Mouse (Mus musculus): Measurements from ENCODE around the gene Prrt1. TPM values are rescaled to one million over a fixed set of nuclear protein-coding genes. Genes with fewer than 3 reads are reported as not detected.

Gene Prrt1
- polyA plus RNA-seq, 1 experiment from 2014 or later, result 0.44 TPM

GRCm38 (mm10) chr17:34640778-34641601 is 11.7 kb downstream of the Prrt1 start:
- no peaks in the 10 kb centered on the region for H3K4me1 ChIP-seq (replicated peaks; ENCODE audit: control insufficient read depth, insufficient read depth)
- H3K27me3 ChIP-seq (ENCODE audit: control insufficient read depth, insufficient read depth, low read length), result no peaks in the 10 kb centered on the region
- 14% methylated on average over 11 of the region's 11 CpGs for WGBS
- peak overlapping the region; percentile 77 for H3K27ac ChIP-seq (replicated peaks)
- ATAC-seq (ENCODE audit: low FRiP score, low TSS enrichment) (no peak), DNase-seq (ENCODE audit: low spot score) (no peak)
- peak; percentile 62 for TF ChIP-seq CTCF (IDR thresholded peaks at IDR 0.05; ENCODE audit: low read depth)
- TF ChIP-seq EP300 (optimal IDR thresholded peaks at IDR 0.05), result no peak
- H3K9me3 ChIP-seq (ENCODE audit: control insufficient read depth, low read length), result no peaks in the 10 kb centered on the region
- H3K9ac ChIP-seq (ENCODE audit: low read length), result 0 out of 2 replicates have a peak overlapping the region, but pooled peaks have one; percentile 38
- H3K4me2 ChIP-seq (replicated peaks; ENCODE audit: low read depth), result no peak overlapping the region
- no peaks in the 10 kb centered on the region for H3K36me3 ChIP-seq (ENCODE audit: control insufficient read depth, insufficient read depth, low read length)
- no peak overlapping the region for H3K4me3 ChIP-seq (ENCODE audit: low read depth, low read length)

GRCm38 (mm10) chr17:34641945-34642344 is 12.6 kb downstream of the Prrt1 start:
- H3K36me3 ChIP-seq (ENCODE audit: control insufficient read depth, insufficient read depth, low read length), result no peaks in the 10 kb centered on the region
- no peaks in the 10 kb centered on the region; the same call in 1 of the 2 replicates for H3K4me1 ChIP-seq (replicated peaks; ENCODE audit: control insufficient read depth, insufficient read depth)
- WGBS, result 70% methylated on average over 3 of the region's 3 CpGs
- no peak for DNase-seq (ENCODE audit: low spot score)
- H3K4me2 ChIP-seq (replicated peaks; ENCODE audit: low read depth), result no peak overlapping the region
- TF ChIP-seq CTCF (IDR thresholded peaks at IDR 0.05; ENCODE audit: low read depth) (no peak), EP300 (optimal IDR thresholded peaks at IDR 0.05) (no peak)
- no peaks in the 10 kb centered on the region for H3K27me3 ChIP-seq (ENCODE audit: control insufficient read depth, insufficient read depth, low read length)
- no peak for ATAC-seq (ENCODE audit: low FRiP score, low TSS enrichment)
- no peak overlapping the region for H3K4me3 ChIP-seq (ENCODE audit: low read depth, low read length)
- no peaks in the 10 kb centered on the region for H3K9me3 ChIP-seq (ENCODE audit: control insufficient read depth, low read length)
- H3K9ac ChIP-seq (ENCODE audit: low read length), result no peak overlapping the region
- H3K27ac ChIP-seq (replicated peaks), result no peak overlapping the region

GRCm38 (mm10) chr17:34643379-34643778 is 14.0 kb downstream of the Prrt1 start:
- Histone ChIP-seq H3K36me3 (ENCODE audit: control insufficient read depth, insufficient read depth, low read length) (no peaks in the 10 kb centered on the region), H3K9me3 (ENCODE audit: control insufficient read depth, low read length) (no peaks in the 10 kb centered on the region), H3K4me2 (replicated peaks; ENCODE audit: low read depth) (no peak overlapping the region), H3K27me3 (ENCODE audit: control insufficient read depth, insufficient read depth, low read length) (no peaks in the 10 kb centered on the region), H3K9ac (ENCODE audit: low read length) (no peak overlapping the region), H3K4me3 (ENCODE audit: low read depth, low read length) (no peak overlapping the region), H3K27ac (replicated peaks) (peak overlapping the region; percentile 46), H3K4me1 (replicated peaks; ENCODE audit: control insufficient read depth, insufficient read depth) (no peaks in the 10 kb centered on the region; the same call in 1 of the 2 replicates)
- ATAC-seq (ENCODE audit: low FRiP score, low TSS enrichment) (no peak), DNase-seq (ENCODE audit: low spot score) (no peak)
- WGBS, result 76% methylated on average over 4 of the region's 4 CpGs
- TF ChIP-seq CTCF (IDR thresholded peaks at IDR 0.05; ENCODE audit: low read depth) (no peak), EP300 (optimal IDR thresholded peaks at IDR 0.05) (no peak)

GRCm38 (mm10) chr17:34643944-34644343 is 14.6 kb downstream of the Prrt1 start:
- WGBS, result 59% methylated on average over 10 of the region's 10 CpGs
- Histone ChIP-seq H3K36me3 (ENCODE audit: control insufficient read depth, insufficient read depth, low read length) (no peaks in the 10 kb centered on the region), H3K27me3 (ENCODE audit: control insufficient read depth, insufficient read depth, low read length) (no peaks in the 10 kb centered on the region)

GRCm38 (mm10) chr17:34644608-34645007 is 15.3 kb downstream of the Prrt1 start, which contains the start of gene Fkbpl:
Gene Fkbpl, plus strand, starts transcription at chr17:34644764.
- WGBS, result under 1% methylated on average over 16 of the region's 16 CpGs
- Histone ChIP-seq H3K4me3 (ENCODE audit: low read depth, low read length) (peak within 1 kb of the TSS; percentile 53), H3K27me3 (ENCODE audit: control insufficient read depth, insufficient read depth, low read length) (no peaks in the 10 kb centered on the region), H3K9ac (ENCODE audit: low read length) (peak within 1 kb of the TSS; percentile 63), H3K36me3 (ENCODE audit: control insufficient read depth, insufficient read depth, low read length) (no peaks in the 10 kb centered on the region), H3K27ac (replicated peaks) (peak within 1 kb of the TSS; percentile 82), H3K4me2 (replicated peaks; ENCODE audit: low read depth) (peak within 1 kb of the TSS; percentile 83), H3K4me1 (replicated peaks; ENCODE audit: control insufficient read depth, insufficient read depth) (no peaks in the 10 kb centered on the region; the same call in 1 of the 2 replicates), H3K9me3 (ENCODE audit: control insufficient read depth, low read length) (no peaks in the 10 kb centered on the region)
- TF ChIP-seq EP300 (optimal IDR thresholded peaks at IDR 0.05) (no peak), CTCF (IDR thresholded peaks at IDR 0.05; ENCODE audit: low read depth) (no peak)
- ATAC-seq (ENCODE audit: low FRiP score, low TSS enrichment) (peak; percentile 82), DNase-seq (ENCODE audit: low spot score) (peak; percentile 95)

More at GRCm38 (mm10) chr17:34643944-34644343, 14.6 kb downstream of the Prrt1 start:
- H3K4me2 ChIP-seq (replicated peaks; ENCODE audit: low read depth), result no peak overlapping the region
- no peaks in the 10 kb centered on the region for H3K9me3 ChIP-seq (ENCODE audit: control insufficient read depth, low read length)
- TF ChIP-seq EP300 (optimal IDR thresholded peaks at IDR 0.05), result no peak
- no peak for TF ChIP-seq CTCF (IDR thresholded peaks at IDR 0.05; ENCODE audit: low read depth)
- no peak for ATAC-seq (ENCODE audit: low FRiP score, low TSS enrichment)
- peak overlapping the region; percentile 46; the same call in 1 of the 2 replicates for H3K27ac ChIP-seq (replicated peaks)
- H3K4me3 ChIP-seq (ENCODE audit: low read depth, low read length), result no peak overlapping the region
- H3K9ac ChIP-seq (ENCODE audit: low read length), result no peak overlapping the region
- peak; percentile 59 for DNase-seq (ENCODE audit: low spot score)
- H3K4me1 ChIP-seq (replicated peaks; ENCODE audit: control insufficient read depth, insufficient read depth), result no peaks in the 10 kb centered on the region; the same call in 1 of the 2 replicates

Measured in stomach, postnatal 0 days (tissue).